Mouse (Mus musculus) cerebral cortex, adult 2 months (tissue): Measurements from ENCODE around the gene Prph.

Source experiments
- WGBS: fragments of 180-500 bp; shearing (Covaris S2); methylation state at CpG from one replicate; pipeline ENCODE4 v1.1.7; 2018; 5-methylcytosine and 5-hydroxymethylcytosine counted together

Gene Prph

GRCm38 (mm10) chr15:99055040-99055439 is at the start of gene Prph:
Prph (plus strand) TSS chr15:99055174.
- WGBS, result 5% methylated on average over 30 of the region's 30 CpGs

DNA sequence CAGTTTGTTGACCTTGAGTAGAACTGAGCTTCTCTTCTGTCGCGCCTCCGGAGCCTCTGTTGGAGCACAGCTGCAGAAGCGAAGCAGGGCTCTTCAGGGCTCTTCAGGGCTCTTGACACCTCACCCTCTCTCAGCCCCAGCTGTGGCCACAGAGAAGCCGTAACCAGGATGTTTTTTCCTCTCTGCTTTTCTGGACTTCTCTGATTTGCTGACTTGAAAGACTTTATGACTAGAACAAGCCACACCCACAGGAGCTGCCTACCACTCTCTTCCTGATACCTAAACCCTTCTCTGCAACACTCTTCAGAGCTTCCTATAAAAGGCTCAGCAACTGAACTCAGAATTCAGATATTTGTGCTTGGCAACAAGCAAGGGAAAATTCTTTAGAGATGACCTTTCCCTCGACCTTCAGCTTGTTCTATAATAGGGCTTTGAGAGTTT is 46.2 kb upstream of the Prph start:
- WGBS, result 70% methylated on average over 6 of the region's 6 CpGs

GRCm38 (mm10) chr15:99010896-99011295 is 44.1 kb upstream of the Prph start:
- WGBS, result 64% methylated on average over 2 of the region's 2 CpGs

GRCm38 (mm10) chr15:99011946-99012345 is 43.0 kb upstream of the Prph start:
- 61% methylated on average over 3 of the region's 3 CpGs for WGBS

- WGBS, result 80% methylated on average over 9 of the region's 9 CpGs
These were observed 40.4 kb upstream of the Prph start for GRCm38 (mm10) chr15:99014496-99015030.

DNA sequence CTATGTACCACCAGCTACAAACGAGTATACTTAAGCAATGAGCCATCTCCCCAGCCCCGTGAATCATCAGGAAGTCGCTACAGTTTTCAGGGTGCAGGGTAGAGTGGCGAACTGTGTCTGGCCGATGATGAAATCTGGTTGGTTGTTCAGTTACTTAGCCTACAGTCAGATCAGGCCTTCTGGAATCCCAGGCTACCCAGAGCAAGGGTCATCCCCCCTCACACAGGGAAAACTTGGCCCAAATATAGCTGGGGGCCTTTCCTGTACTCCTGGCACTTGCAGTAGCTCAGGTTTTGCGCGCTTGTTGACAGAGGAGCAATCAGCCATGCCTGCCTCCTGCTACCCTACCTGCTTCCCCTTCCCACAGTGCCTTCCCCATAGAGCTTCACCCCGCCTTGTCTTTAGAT is 37.6 kb upstream of the Prph start:
- 90% methylated on average over 8 of the region's 8 CpGs for WGBS

DNA sequence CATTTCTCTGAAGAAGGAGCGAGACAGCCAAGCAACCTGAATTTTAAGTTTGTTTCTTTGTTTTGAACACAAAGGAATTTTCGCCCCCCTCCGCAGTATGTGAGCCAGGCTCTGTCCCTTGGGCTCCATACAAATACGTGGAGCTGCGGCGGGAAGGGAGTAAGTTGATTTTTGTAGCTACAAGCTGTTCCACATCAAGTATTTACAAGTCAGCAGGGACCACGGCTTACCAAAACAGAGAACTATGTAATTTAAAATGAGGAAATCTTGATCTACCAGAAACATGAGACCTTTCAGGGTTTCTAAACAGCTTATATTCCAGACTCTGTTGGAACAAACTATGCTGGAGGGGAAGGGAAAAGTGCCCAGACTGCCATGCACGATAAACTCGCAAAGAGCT is 37.0 kb upstream of the Prph start:
- WGBS, result 67% methylated on average over 9 of the region's 9 CpGs

GRCm38 (mm10) chr15:99018630-99019029 is 36.3 kb upstream of the Prph start:
- WGBS, result 92% methylated on average over 4 of the region's 4 CpGs

DNA sequence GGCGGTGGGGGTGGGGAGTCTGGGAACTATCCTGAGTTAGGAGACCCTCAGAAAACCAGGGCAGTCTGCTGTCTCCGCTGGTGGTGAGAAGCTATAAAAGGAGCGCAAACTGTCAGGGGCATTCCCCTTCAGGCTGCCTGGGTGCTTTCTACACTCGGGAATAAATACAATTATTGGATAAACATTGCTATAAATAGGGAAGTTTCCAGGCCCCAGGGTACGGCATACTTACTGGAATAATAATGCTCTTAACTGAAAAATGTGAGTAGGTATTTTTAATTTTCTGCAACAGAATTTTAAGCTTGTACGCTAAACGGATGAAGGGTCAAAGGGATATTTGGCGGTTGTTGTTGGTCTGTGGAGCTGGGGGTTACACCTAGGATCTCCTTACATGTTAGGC is 35.5 kb upstream of the Prph start:
- 71% methylated on average over 8 of the region's 8 CpGs for WGBS

- 97% methylated on average over 4 of the region's 4 CpGs for WGBS
These were observed 34.8 kb upstream of the Prph start for GRCm38 (mm10) chr15:99020171-99020570.

DNA sequence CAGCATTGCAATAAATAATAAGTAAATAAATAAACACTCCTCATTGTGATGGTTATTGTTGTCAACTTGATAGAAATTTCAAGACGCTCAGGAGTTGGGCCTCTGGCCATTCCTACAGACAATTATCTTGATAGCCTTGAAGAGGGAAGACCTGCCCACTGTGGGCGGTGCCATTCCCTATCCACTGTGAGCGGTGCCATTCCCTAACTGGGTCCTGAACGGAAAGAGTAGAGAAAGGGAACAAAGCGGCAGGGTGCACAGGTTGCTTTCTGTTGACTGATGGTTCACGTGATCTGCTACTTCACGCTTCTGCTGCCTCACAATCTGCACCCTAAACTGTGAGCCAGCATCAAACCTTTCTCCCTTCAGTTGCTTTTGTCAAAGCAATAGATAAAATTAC is 33.7 kb upstream of the Prph start:
- 93% methylated on average over 7 of the region's 7 CpGs for WGBS

DNA sequence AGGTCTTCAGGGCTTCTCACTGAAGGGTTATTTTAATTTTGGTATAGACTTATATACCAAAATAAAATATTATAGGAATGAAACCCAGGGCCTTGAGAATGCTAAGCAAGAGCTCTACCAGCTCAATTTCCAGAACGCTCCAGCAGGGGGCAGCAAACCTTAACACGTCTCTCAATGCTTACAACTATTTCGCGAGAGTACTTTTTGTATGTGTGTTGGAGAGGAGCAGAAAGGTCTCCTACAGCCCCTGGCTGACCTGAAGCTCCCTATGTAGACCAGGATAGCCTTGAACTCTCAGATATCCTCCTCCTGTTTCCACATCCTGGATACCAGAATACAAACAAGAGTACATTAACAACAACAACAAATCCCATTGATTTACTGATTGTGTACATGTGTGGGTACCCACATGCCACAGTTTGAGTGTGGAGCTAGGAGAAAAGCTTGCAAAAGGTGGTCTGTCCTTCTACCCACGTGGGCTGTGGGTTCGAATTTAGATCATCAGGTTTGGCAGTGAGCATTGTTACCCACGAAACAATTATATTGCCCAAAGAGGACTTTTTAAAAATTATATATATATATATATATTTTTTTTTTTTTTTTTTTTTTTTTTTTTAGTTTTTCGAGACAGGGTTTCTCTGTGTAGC is 30.2 kb upstream of the Prph start:
- 16% methylated on average over 7 of the region's 8 CpGs for WGBS

- 72% methylated on average over 13 of the region's 13 CpGs for WGBS
These were observed 29.6 kb upstream of the Prph start for GRCm38 (mm10) chr15:99025414-99025813.

DNA sequence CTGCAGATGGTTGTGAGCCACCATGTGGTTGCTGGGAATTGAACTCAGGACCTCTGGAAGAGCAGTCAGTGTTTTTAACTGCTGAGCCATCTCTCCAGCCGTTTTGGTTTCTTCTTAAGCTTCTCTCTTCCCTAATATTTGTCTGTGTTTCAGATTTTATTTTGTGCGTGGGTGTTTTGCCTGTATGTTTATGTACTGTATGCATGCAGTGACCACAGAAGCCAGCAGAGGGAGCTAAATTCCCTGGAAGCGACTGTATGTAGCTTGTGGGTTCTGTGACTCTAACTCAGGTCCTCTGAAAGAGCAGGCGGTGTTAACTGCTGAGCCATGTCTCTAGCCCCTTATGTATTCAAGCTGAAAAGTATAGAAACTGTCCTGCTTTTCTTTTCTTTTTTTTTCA is 28.7 kb upstream of the Prph start:
- 65% methylated on average over 4 of the region's 4 CpGs for WGBS

GRCm38 (mm10) chr15:99027116-99027515 is 27.9 kb upstream of the Prph start:
- 72% methylated on average over 5 of the region's 5 CpGs for WGBS

DNA sequence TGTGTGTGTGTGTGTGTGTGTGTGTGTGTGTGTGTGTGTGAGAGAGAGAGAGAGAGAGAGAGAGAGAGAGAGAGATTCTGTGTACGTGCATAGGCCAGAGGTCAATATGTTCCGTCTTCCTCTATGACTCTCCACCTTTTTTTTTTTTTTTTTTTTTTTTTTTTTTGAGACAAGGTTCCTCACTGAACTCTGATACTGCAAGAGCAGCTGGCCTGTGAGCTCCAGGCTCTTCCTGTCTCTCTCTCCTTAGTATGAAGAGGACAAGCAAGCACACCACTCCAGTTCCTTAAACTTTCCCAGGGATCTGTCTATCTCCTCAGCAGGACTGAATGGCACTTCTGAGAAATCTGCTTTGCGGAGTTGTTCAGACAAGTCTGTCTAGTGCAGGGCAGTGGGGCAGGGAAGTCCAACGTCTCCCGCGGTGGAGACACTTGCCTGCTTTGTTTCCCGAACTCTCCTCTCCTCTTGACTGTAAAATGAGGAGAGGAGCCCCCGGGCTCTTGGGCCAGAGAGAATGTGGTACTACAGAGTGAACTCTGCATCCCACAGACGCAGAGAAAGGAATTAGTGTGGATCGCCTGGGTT is 26.0 kb upstream of the Prph start:
- 13% methylated on average over 10 of the region's 10 CpGs for WGBS

DNA sequence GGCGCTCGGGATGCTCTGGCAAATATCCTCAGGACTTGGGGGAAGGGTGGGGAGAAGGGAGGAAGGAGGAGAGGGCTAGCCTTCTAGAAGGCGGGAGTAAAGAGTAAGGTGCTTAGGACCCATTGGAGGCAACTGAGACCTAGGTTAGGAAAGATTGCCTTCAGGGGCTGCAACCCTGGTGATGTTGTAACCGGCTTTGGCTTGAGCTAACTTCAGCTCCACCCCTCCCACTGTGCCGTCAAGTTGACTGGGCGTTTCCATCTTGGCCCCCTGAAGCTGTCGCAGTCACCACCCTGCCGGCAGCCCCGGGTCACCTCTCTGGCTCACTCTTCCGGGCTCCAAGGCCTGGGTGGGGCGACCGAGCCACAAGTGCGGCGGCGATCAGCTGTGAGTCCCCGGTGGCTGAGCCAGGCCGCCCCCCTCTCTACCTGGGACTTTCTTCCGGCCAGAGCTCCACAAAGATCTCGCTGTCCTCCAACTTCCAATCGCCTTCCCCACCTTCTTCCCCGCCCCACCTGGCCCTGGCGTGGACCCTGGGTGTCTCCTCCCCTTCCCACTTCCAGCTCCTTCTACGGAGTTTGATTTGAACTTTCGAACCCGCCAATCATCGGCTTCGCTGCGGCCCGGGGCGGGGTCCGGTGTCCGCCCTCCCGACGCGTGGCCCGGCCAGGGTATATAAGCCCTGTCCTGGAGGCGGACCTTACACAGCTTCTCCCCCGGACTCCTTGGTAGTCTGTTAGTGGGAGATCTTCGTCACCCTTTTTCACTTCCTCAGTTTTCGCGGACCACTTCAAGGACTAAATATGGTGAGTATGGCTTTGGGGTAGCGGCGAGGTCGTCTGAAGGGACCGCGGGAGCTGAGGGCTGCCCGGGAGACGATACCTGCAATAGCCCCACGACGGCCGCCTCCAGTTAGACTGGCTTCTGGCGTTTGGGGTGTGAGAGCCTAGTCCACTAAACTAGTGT is 25.1 kb upstream of the Prph start, which contains the start of gene Tuba1c:
Gene Tuba1c, plus strand, starts transcription at position 273 of the 966 bp plus-strand sequence.
- 2% methylated on average over 52 of the region's 52 CpGs for WGBS

DNA sequence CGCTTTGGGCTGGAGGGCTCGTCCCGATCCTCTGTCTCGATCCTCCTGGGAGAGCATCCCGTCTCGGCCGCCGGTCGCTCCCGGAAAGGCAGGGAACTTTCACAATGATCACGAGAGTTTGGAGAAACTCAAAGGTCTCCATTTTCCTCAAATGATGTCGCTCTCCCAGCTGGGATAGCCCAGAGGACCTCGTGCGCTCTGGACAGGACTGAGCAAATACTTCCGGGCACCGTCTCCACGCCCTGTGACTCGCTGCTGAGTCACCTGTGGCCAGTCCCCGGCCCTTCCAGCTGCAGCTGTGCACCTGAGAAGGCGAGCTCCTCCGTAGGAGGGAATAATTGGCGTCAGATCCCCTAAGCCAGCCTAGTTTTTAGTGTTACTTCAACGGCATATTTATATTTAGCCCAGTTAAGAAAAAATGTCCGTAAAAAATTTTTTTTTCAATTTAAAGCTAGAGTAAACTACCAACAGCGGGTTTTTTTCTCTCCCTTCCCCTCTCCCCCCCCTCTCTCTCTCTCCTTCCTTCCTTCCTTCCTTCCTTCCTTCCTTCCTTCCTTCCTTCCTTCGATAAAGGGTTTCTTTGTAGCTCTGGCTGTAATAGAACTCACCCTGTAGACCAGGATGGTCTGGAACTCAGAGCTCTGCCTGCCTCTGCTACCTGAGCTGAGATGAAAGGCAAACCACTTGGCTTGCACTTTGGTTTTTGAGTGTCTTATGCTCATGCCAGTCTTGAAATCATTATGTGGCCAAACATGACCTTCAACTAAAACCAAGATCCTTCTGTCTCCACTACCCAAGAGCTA is 24.2 kb upstream of the Prph start:
- WGBS, result 14% methylated on average over 26 of the region's 26 CpGs

DNA sequence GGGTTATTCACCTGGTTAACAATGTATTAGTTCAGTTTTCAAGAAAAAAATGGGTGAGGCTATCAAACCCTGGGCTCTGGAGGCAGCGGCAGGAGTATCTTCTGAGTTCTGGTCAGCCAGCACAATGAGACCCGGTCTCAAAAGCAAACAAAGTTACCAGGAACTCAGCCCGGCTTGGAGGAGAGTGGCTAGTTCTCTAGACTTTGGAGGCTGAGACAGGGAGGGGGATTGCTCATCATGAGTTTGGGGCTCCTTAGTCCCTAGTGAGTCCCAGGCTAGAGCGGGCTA is 23.6 kb upstream of the Prph start:
- 86% methylated on average over 4 of the region's 4 CpGs for WGBS

DNA sequence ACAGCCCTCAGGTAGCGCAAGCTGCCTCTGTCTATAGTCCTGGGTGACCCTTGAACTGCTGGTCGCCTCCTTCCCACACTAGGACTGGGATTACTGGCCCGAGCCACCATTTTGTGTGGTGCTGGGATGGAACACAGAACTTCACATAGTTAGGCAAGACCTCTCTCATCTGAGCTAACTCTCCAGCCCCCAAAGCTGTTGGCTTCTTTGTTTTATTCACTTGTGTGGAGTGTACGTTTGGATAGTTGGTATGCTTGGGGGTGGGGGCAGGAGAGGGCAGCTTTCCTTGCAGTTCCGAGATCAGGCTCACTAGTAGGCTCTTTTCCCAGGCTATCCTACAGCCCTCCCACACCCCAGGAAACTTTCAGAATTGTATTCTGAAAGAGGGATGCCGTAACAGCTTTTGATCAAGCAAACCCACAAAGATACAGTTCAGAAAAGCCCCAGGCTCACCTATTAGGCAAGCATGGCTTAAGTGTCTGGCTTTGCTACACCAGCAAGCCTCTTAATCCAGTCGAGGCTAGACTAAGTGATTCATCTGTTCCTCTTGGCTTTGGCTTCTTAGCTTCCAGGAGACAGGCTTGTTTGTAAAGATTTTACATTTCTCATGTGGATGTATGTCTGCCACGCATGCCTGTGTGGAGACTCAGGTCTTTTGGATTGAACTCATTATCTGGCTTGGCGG is 22.8 kb upstream of the Prph start:
- WGBS, result 81% methylated on average over 9 of the region's 9 CpGs

DNA sequence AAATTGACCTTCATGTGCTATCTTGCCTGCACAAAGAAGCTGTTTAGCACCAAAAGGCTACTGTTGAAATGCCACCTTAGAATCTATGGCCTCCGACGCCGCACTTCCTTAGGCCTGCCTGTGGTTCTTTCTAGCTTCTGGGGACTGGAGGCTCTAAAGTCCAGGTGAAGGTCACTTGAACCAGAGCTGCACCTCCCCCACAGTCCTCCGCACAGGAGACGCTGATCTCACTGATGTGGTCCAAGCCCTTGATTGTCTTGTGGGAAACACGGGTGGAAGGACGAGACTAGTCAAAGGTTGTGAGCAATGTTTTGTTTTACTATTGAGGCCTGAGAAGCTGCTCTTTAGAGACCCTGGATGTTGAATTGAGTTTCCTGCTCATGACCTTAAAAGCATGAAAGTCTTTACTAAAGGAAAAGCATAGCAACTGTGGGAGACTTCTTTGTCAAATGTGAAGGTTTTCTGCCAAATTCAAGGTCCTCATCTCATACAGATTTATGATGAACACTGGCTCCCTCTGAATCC is 22.2 kb upstream of the Prph start:
- WGBS, result 89% methylated on average over 7 of the region's 7 CpGs
